Mouse (Mus musculus): Measurements from ENCODE around the gene Gm10300. TPM values are rescaled to one million over a fixed set of nuclear protein-coding genes. Genes with fewer than 3 reads are reported as not detected.
A peak's percentile ranks its signal among the peaks of the same experiment; 100 is the strongest.

Gene Gm10300
- total and polyA plus RNA-seq, 3 experiments = 0.31 to 0.55 TPM; not detected in 1

DNA sequence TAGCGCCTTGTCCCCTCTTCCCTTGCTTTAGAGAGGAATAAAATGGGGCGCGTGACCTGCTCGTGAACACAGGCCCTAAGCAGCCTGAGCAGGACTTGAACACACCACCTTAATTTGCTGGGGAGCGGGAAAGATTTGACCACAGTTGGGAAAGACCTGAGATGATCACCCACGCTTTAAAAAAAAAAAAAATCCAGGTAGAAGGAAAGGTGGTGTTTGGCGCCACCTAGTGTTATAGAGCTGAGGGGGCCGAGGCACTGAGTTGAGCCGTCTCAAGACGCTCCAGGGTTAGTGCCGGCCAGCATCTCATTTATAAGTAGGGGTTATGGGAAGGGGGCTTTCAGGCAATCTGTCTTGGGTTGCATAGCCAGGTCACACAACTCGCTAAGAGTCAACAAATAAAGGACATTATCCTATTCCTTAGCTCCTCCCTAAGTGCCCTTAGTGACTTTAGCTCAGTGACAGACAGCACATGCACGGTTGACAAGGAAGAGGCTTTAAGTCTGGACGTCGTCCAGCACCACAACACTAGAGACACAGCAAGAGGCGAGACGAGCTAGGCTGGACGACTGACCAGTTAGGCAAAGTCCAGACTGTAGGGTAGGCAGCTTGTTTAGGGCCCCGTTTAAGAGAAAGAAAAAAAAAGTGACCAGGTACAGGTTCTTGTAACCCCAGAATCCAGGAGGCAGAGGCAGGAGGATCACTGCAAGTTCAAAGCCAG, 5.2 kb downstream of the Gm10300 start:
- DNase-seq = peak; percentile 68

DNA sequence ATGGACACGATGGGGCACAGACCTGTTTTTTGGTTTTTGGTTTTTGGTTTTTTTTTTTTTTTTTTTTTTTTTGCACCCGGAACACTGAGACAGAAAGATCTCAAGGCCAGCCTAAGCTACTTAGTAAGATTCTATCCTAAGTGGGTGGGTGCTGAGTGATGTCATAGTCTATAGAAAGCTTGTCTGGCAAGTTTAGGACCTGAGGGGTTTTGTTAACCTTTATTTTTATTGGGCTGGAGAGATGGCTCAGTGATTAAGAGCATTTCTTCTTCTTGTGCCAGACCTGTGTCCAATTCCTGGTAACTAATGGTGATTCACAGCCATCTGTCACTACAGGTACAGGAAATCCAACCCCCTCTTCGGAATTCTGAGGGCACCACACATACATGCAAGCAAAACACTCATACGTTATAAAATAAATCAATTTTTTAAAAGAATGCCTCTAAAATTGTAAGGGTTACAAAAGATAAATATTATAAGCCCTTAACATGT, 6.0 kb downstream of the Gm10300 start:
- DNase-seq = no peak

DNA sequence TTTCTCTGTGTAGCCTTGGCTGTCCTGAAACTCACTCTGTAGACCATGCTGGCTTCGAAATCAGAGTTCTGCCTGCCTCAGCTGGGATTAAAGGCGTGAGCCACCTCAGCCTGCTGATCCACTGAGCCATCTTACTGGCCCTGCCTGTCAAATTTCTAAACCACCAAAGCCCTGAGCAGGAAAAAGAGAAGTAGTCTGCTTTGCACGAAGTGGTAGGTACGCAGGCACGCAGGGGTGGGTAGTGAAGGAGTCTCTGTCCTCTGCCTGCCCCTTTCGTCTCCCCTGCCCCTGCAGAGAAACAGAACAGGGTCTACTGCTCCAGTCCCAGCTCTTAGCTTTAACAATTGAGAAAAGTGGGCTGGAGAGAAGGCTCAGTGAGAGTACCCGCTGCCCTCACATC, 10.6 kb downstream of the Gm10300 start:
- DNase-seq = no peak

DNA sequence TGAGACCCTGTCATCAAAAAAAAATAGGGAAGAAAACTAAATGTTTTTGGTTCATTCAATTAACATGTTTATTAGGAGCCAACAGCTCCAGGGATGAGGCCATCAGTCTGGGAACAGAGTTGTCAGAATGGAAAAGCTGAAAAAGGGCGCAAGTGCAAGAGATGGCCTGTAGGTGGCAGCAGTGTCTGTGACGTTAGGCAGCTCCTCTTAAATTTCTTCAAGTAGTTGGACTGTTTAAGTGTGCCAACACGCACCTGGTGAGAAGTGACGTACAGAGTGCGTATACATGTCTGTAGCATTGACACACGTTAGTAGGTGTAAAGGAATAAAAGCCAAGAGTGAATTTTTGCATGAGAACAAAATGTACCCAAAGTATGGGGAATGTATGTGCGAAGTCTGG, 14.4 kb downstream of the Gm10300 start:
- DNase-seq = peak; percentile 42

DNA sequence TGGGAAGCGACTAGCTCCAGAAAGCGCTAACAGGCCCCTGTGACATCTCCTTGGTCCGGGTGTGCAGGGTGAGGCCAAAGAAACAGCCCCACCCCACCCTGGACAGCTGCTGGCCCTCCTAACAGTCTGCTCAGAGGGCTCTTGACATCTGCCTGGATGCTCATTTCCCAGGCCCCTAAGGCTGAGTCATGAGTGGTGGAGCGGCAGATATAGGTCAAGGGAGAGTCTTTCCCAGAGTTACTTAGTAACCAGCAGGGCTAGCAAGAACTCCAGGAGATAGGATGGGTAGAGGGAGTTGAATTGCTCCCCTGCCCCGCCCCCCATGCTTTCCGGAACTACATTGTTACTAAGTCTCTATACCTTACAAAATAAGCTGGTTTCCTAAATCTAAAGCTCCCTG, 18.6 kb downstream of the Gm10300 start:
- DNase-seq = peak; percentile 43

DNA sequence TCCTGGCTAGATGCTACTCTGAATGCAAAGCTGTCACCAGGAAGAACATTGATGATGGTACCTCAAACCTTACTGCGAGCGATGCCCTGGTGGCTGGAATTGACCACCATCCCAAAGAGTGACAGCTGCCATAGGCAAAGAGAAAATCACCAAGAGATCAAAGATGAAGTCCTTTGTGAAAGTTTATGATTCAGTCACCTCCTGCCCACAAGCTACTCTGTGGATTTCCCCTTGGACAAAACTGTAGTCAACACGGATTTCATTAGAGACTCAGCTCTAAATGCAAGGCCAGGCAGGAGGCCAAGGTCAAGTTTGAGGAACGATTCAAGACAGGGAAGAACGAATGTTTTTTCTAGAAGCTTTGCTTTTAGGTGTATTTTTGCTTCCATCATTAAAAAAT, 19.4 kb downstream of the Gm10300 start:
- no peak for DNase-seq

DNA sequence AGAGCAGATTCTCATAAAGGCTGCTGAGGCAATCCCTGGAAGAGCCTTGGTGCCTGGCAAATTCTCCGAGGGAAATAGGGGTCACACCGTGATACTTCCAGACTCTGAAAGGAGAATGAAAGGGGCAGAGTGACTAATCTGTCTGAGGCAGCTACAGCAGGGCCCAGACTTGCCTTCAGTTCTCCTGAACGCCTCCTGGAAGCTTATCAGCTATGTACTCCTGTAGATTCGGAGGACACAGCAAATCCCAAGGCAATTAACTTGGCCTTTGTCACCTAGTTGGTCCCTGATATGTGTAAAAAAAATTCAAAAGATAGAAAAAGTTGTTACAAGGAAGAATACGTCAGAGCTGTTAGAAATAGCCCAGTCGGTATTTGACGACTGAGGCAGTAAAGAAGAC, 20.5 kb downstream of the Gm10300 start:
- DNase-seq = no peak

DNA sequence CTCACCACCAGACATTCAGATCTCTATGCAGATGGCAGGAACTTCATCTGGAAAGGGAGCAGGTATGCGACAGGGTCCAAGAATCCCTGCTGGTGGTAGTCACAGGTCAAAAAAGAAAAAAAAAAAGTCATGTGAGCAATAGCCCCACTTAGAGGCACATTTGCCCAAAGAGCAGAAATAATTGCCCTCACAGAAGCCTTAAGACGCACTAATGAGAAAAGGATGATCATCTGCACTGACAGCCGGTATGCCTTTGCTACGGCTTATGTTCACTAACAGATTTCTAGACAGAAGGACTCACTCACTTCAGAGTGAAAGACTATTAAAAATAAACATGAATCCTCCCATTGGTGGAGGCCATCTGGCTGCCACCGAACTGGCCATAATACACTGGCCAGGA, 25.1 kb downstream of the Gm10300 start:
- DNase-seq = no peak

DNA sequence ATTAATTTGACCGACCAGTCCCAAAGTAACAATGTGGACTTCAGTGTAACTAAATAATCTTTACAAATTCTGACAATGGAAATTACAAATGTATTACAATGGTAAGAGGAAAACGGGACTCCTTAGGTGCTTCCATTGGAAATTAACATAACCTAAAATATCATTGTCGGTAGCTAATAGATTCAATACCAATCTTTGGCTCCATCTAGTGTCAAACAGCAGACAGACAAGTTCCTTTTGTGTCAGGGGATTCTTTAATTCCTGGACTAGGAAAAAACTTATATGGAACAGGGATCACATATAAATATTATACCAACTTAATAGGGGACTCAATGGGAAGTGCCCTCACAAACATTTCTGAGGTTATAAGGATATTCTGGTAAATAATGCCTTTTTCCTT, 26.7 kb downstream of the Gm10300 start:
- DNase-seq = no peak

DNA sequence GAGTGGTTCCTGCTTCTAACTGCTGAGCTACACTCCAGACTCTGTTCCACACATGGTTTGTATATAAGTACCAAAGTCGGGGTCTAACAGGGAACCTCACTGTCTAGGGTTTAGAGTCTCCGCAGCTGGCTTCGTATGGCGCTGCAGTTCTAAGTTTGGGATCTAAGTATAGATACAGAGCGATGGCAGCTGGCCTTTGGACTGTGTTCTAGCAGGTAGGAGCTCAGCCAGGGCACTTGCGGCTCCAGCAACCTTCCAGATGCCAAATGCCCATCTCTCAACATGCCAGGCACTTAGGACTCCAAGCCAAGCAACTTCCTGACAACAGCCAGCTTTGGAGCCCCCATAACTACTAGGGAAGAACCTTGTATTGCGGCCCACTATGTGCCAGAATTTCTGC, 33.7 kb downstream of the Gm10300 start:
- DNase-seq = no peak

DNA sequence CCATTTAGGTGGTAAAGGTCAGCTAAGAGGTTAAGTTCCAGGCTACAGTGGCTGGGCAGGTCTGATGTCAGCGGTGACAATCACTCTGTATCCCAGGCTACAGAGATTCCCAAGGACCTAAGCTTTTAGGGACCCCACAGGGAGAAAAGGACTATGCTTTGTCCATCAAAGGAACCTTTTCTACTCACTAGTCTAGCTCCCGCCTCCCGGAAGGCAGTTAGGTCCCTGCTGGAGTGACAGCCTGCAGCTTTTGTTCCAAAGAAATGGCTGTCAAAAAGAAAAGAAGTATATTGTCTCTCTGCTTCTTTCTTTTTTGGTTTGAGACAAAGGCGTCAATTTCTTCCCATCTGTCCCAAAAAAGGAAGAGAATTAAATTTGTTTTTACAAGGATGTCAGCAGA, 36.7 kb downstream of the Gm10300 start:
- DNase-seq = no peak

DNA sequence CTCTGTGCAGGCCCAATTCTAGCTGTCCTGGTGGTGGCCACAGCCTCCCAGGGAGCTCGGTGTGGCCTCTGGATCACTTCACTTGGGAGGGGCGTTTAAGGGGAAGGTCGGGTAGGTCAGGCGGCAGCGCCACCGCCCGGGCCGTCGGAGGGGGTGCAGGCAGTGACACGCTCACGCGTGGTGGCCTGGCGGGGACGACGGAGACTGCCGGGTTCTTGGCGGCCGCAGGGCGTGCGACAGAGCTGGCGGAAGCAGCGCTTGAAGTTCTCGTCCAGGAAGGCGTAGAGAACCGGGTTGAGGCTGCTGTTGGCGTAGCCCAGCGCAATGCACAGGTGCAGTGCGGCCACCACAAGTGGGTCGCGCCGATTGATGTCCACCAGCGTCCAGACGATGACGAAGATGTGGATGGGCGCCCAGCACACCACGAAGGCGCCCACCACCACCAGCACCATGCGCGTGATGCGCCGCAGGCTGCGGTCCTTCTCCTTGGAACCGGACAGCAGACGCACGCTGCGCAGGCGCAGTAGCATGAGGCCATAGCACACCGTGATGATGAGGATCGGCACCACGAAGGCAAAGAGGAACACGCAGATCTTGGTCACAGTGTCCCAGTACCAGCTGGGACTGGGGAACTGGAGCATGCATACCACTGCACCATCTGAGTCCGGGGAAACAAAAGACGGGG, 39.1 kb downstream of the Gm10300 start:
- no peak for DNase-seq

DNA sequence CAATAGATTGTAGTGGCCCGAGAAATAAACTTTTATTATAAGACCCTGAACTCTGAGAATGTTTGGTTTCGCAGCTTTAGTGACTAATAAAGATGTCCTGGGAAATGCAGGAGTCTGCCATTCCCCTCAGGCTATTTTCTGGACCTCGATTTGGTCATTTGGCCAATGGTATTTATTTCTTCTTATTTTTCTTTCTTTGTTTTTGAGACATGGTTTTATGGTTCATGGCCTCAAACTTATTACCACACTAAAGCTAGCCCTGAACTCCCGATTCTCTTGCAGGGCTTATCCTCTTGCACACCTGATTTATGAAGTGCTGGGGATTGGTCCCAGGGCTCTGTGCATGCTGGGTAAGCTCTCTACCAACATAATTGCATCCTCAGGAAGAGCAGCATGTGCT, 41.8 kb downstream of the Gm10300 start:
- no peak for DNase-seq

DNA sequence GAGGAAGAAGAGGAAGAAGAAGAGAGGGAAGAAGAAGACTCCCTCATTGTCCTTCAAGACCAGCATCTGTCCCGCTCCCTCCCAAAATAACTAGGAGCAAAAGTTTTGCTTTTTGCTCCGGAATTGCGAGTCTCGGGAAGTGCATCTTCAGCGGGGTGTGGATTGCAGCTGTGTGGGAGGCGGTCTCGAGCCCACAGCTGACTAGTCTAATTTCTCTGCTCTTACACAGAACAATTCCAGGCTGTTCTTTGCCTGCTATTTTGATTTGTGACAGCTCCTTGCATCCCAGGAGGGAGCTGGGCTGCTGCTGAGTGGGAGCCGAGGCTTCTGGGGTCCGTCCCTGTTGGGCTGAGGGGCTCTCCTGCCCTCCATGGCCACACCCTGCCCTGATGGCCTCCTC, 45.1 kb downstream of the Gm10300 start:
- no peak for DNase-seq

DNA sequence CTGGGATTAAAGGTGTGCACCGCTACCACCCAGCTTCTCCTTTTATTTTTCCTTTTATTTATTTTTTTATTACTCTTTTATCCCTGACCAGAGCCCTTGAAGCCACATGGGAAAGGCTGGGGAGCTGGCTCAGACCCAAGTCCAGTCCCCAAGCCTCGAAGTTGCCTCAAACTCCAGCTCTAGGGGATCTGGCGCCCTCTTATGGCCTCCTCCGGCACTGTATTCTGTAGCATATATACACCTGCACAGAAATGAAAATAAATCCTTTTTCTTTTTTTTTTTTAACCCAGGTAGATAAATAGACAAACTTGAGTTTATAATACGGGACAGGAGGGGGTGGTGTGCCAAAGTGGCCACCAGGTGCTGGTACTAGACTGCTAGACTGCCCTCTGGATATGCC, 47.2 kb downstream of the Gm10300 start:
- DNase-seq = no peak

DNA sequence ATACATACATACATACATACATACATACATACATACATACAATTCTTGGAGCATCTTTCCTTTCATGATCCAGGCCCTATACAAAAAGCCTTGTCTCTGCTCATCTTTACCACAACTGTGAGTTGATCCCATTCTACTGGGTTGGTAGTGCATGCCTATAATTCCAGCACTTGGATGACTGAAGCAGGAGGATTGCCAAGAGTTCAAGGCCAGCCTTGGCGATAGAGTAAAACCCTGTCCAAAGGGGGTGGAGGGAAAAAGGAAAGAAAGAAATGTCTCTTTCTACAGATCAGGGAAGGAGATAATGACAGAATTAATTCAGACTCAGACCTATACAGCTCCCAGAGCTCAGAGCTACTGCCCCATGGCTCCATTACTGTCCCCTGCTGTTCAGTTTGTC, 48.7 kb downstream of the Gm10300 start:
- peak; percentile 43 for DNase-seq

Other genes with a start within 250 kb of the Gm10300 start
- gene Ptpru, start 236.4 kb upstream of the Gm10300 start, total RNA-seq (2021) = 10 to 100 TPM; 41.5 to 59.1 TPM
- gene Ptpru, start 236.4 kb upstream of the Gm10300 start, polyA plus RNA-seq (2012; rRNA removed) = 48.0 and 54.8 TPM in 2 replicates
- 100 to 1,000 TPM in 1 of 2 experiments, 10 to 100 TPM in 1; 99.9 to 107 TPM for gene Mecr, start 231.2 kb upstream of the Gm10300 start, total RNA-seq (2021)
- 64.8 and 71.5 TPM in 2 replicates for gene Mecr, start 231.2 kb upstream of the Gm10300 start, polyA plus RNA-seq (2012; rRNA removed)
- gene Srsf4, start 201.1 kb upstream of the Gm10300 start, total RNA-seq (2021) = 10 to 100 TPM; 55.9 to 70.2 TPM
- gene Srsf4, start 201.1 kb upstream of the Gm10300 start, polyA plus RNA-seq (2012; rRNA removed) = 21.6 and 23.9 TPM in 2 replicates
- 10 to 100 TPM in 1 of 2 experiments, 1 to 10 TPM in 1; 5.4 to 13.3 TPM for gene Tmem200b, start 152.9 kb upstream of the Gm10300 start, total RNA-seq (2021)
- 26.5 and 29.1 TPM in 2 replicates for gene Tmem200b, start 152.9 kb upstream of the Gm10300 start, polyA plus RNA-seq (2012; rRNA removed)
- gene Epb41, start 624 bp downstream of the Gm10300 start, total RNA-seq (2021) = 10 to 100 TPM; 59.3 to 66.6 TPM
- 12.2 and 14.7 TPM in 2 replicates for gene Epb41, start 624 bp downstream of the Gm10300 start, polyA plus RNA-seq (2012; rRNA removed)
- gene Oprd1, start 69.8 kb downstream of the Gm10300 start, total RNA-seq (2021) = under 1 TPM; 0.63 to 0.90 TPM
- 1.3 and 1.6 TPM in 2 replicates for gene Oprd1, start 69.8 kb downstream of the Gm10300 start, polyA plus RNA-seq (2012; rRNA removed)
- gene Ythdf2, start 137.6 kb downstream of the Gm10300 start, total RNA-seq (2021) = 10 to 100 TPM; 48.5 to 64.4 TPM
- gene Ythdf2, start 137.6 kb downstream of the Gm10300 start, polyA plus RNA-seq (2012; rRNA removed) = 17.2 and 19.9 TPM in 2 replicates
- 10 to 100 TPM; 16.2 to 19.5 TPM for gene Gmeb1, start 186.9 kb downstream of the Gm10300 start, total RNA-seq (2021)
- gene Gmeb1, start 186.9 kb downstream of the Gm10300 start, polyA plus RNA-seq (2012; rRNA removed) = 8.5 and 12.2 TPM in 2 replicates
- gene Taf12, start 199.7 kb downstream of the Gm10300 start, total RNA-seq (2021) = 10 to 100 TPM; 28.3 to 41.5 TPM
- 1.5 and 2.5 TPM in 2 replicates for gene Taf12, start 199.7 kb downstream of the Gm10300 start, polyA plus RNA-seq (2012; rRNA removed)
- 1 to 10 TPM; 1.4 to 3.0 TPM for gene Rab42, start 228.7 kb downstream of the Gm10300 start, total RNA-seq (2021)
- 3.2 and 3.3 TPM in 2 replicates for gene Rab42, start 228.7 kb downstream of the Gm10300 start, polyA plus RNA-seq (2012; rRNA removed)